Mouse (Mus musculus) left cerebral cortex, postnatal 25 days (tissue): ENCODE measurements around the gene Fkbpl. TPM values are rescaled to one million over a fixed set of nuclear protein-coding genes. Genes with fewer than 3 reads are reported as not detected.

ENCODE experiments used
- DNase-seq, 2 experiments: peaks; one replicate each; pipeline ENCODE4 v3.0.0; 2022; ENCODE audit warnings: low spot score in 2 of 2, mixed read lengths in 1 of 2
- intact Hi-C: fragments of 180-260 bp; cut with DNase I; formaldehyde crosslinking; loops from one replicate; pipeline ENCODE4 v1.15.1; 2025
- total RNA-seq, 2 experiments: library from RNA; stranded (reverse); gene quantifications; 2 replicates each; pipeline ENCODE4 v1.2.3; 2021

Gene Fkbpl
- total RNA-seq, 2 experiments from 2014 or later, result 12.0 to 17.0 TPM

DNA sequence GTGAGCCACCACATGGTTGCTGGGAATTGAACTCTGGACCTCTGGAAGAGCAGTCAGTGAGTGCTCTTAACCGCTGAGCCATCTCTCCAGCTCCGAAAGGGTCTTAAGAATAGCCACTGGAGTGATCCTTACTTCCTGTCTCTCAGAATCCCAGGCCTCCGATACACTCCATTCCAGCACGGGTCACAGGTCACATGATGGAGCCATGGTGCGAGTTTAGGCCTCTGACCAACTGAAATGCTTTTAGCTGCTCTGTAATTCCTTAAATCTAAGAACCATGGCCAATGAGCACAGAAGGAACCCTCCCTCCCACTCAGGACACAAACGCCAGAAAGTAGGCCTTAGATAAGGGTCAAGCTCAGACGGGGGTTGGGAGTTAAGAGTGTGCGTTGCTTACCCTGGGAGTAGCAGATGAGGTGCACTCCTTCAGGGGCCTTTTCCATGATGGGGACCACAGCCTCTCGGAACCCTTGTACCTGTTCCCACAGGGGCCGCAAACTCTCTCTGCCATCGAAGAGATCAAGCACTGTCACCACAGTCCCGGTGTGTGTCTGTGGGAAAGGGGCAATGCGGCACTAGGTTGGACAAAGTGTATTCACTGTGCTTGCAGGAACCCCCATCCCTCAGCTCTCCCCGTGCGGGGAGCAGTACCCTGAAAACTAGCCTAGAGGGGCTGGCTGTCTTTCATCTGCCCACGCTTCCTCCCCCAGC lies 18.3 kb upstream of the Fkbpl start:
- intact Hi-C loops, result loop anchor here (5.0 kb wide), 2 partner anchors 34 to 504 kb away; partner anchors contain the start of genes Brd2 and Pbx2

DNA sequence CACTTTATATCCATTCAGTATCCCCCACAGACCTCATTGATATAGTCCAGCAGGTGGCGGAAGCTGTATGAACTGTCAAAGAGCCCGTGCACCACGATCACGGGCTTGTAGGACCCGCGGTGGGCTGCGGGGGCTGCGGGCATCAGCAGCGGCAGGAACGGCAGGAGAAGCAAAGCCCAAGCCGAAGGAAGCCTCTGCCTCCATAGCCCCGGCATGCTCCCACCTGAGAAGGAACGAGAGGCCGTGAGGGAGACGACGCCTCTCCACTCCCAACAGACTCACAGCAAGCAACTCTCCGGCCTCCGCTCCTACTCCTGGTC lies 17.8 kb upstream of the Fkbpl start:
- intact Hi-C loops, result loop anchor here (5.0 kb wide), 2 partner anchors 34 to 504 kb away; partner anchors contain the start of genes Brd2 and Pbx2
- peak in 1 of 2 experiments; percentile 63 for DNase-seq

More for the DNA sequence above, 18.3 kb upstream of the Fkbpl start:
- no peak for DNase-seq

DNA sequence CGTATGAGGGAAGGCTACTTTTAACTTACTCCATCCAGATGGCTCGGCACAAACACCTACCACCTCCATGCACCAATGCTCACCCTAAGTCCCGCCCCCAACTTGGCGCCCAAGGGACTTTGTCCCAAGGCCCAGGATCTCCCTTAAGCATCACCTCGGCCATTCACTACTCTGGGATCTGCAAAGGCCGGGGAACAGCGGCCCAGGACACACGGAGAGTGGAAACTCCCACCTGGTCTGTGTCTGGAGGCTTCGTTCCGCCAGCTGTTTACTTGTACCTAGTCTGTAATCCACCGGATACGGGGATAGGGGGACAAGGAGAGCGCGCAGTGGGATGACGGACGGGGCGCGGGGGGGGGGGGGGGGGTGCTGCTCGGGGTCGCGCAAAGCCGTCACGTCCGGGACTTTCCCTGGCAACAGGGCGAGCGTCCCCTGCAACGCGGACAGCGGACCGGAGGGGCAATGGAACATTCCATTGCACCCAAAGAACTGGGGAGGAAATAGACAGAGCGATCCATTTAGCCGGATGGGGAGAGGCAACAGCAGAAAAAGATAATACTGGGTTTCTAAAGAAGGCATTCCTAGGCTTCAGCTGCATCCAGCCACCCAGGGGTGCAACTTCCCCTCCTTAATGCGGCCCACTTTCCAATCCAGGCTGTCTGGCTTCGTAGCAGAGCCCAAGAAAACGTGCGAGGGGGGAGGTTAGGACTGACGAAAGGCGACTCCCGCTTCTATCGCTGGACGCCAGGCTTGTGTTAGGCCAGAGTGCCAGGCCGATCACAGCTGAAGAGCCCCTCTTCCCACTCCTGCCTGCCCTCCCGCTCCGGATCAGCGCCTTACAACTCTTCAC lies 17.2 kb upstream of the Fkbpl start:
- peak; percentile 88 to 93 for DNase-seq
- intact Hi-C loops, result loop anchor here (5.0 kb wide), 2 partner anchors 35 to 505 kb away; partner anchors contain the start of genes Brd2 and Pbx2

DNA sequence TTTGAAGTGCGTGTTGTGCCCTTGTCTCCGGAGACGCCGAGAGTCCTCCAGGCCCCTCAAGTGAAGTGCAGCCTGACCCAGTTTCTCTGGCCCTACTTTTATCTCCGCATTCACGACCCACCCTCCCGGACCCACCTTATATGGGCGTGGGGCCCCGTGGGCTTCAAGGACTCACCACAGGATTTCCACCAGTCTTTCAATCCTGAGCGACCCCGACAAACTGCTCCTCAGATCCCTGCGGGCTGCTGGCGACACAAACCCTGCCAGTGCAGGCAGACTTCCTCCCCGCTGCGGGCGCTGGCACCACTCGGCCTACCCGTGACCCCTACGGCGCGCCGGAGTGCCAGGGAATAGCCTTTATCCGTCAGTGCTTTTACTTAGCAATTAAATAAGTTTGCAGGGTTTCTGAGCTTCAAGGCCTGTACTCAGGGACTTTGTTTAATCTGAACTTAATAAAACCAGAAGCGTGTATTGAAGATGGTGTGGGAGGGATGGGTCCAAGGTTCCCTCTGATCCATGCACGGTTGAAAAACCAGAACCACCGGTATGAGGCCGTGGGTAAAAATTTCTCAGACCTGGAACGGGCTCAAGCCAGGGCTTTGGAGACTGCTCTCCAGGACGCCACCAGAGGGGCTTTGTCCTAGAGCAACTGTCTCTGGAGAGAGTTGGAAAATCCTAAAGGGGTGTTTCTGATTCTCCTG lies 16.5 kb upstream of the Fkbpl start, which contains the start of gene Ppt2:
Ppt2 (minus strand) TSS at position 568 of the 701 bp plus-strand sequence.
- intact Hi-C loops, result loop anchor here (1.0 to 5.0 kb wide), 4 partner anchors 23 to 506 kb away; partner anchors contain the start of genes Brd2 and Pbx2
- DNase-seq, result no peak

DNA sequence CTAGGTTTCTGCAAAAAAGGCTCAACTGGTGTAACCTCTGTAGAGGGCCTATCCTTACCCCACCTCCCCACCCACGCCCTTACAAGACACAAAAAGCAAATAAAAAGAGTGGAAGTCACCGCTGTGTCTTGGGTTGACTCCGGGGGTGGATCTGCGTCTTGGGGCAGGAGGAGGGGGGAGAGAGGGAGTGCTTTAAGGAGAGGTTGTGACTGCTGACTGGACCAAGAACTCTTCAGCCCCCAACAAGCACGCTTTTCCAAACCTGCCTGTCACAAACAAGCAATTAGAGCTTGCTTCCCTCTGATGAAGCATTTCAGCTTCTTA lies 16.0 kb upstream of the Fkbpl start:
- intact Hi-C loops, result loop anchor here (1.0 to 5.0 kb wide), 4 partner anchors 23 to 506 kb away; partner anchors contain the start of genes Brd2 and Pbx2
- DNase-seq, result no peak

DNA sequence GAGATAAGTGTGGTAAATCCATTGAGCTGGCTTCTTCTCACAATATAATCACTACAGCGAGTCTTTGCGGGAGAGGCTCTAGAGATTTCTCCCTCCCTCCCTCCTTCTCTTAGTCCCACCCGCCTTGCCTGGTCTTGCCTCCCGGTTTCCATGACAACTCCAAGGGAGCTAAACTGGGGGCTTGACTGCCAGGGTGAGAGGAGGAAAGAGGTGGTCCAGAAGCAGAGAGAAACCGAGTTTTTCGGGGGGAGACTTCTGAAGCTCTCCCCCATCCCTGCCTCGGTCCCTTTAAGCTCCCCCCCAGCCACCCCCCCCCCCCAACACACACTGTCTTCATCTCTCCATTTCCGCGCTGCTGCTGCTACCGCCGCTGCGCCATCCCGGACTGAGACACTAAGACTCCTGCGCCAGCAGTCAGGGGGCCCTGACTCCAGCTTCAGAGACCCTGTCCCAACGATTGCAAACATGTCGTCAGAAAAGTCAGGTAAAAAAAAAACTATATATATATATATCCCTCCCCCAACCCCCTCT lies 15.3 kb upstream of the Fkbpl start, which contains the start of gene Prrt1:
Prrt1 (plus strand) TSS at position 313 of the 531 bp plus-strand sequence.
- intact Hi-C loops, result loop anchor here (2.0 to 5.0 kb wide), 3 partner anchors 37 to 507 kb away; partner anchors contain the start of genes Brd2 and Pbx2
- peak; percentile 70 to 90 for DNase-seq

DNA sequence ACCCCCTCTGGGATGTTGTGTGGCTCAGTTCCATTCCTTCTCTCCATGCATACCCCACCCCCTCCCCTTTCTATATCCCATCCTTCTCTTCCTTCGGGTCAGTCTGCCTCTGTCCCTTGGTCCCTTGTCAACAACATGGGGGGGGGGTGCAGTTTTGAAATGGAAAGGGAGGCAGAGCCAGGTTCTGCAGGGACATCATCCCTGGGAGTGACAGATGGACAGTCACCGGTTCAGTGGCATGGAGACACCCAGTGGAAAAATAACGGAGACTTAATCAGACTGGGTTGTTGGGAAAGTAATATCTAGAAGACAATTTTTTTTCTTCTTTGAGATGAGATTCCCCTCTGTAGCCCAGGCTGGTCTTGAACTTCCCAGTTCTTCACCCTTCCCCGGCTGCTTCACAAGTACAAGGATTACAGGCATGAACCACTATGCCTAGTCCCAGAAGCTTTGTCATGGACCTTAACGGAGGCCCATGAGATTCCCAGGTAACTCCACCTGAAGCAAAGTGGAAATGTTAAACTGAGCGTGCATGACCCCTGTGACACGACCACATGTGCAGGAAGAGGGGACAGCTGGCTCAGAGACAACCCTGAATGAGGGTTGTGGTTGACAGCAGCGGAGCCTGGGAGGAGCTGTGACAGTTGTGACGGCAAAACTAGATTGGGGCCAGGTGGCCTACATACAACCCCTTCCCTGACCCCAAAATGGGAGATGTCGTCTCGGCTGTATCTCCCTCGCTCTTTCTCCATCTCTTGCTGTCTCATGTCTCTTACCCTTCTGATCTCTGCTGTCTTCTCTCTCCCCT lies 14.6 kb upstream of the Fkbpl start:
- intact Hi-C loops, result loop anchor here (2.0 to 5.0 kb wide), 3 partner anchors 38 to 508 kb away; partner anchors contain the start of genes Brd2 and Pbx2
- DNase-seq, result no peak

DNA sequence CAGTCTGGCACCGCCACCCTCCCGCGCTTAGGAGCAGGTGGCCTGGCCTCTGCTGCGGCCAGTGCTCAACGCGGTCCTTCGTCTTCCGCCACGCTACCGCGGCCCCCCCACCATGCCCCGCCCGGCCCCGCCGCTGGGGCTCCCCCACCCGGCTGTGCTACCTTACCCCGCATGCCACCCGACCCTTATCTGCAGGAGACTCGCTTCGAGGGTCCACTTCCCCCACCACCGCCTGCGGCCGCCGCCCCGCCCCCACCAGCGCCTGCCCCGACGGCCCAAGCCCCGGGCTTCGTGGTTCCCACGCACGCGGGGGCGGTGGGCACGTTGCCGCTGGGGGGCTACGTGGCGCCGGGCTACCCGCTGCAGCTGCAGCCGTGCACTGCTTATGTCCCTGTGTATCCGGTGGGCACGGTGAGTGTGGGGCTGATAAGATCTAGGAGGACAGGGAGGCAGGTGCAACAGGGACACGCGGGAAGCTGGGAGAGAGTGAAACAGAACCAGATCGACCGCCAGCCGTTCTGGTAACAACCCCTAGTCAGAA lies 13.7 kb upstream of the Fkbpl start:
- intact Hi-C loops, result no loop called here
- no peak for DNase-seq

DNA sequence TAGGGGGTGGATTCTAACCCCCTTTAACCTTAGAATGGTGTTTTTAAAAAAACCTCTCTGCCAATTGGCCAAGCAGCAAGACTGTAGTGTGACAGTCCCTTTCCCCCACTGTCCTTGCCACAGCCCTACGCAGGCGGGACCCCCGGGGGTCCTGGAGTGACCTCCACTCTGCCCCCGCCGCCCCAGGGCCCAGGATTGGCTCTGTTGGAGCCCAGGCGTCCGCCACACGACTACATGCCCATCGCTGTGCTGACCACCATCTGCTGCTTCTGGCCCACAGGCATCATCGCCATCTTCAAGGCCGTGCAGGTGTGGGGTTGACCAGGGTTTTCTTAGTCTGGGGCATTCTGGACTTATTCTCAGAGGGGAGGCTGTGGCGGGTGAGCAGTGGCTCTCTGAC lies 12.9 kb upstream of the Fkbpl start:
- no peak for DNase-seq
- intact Hi-C loops, result no loop called here

DNA sequence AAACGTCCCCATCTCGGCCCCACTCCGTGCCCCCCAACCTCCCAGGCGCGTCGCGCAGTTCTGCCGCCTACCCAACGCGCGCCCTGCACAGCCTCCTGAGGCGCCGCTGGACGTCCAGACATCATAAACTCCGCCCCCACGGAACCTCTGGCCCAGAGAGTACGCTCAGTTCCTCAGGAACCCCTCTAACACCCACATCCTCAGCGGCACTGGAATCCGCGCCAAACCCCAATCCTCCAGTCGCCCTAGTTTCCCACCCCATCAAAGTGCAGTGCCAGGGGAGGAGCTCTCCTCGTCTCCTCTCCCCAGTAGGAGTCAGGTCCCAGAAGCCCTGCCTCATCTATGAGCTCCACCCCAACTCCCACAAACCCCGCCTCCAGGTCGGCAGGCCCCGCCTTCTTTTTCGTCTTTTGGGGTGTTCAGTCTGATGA lies 12.3 kb upstream of the Fkbpl start:
- DNase-seq, result peak; percentile 83 to 96
- intact Hi-C loops, result no loop called here

DNA sequence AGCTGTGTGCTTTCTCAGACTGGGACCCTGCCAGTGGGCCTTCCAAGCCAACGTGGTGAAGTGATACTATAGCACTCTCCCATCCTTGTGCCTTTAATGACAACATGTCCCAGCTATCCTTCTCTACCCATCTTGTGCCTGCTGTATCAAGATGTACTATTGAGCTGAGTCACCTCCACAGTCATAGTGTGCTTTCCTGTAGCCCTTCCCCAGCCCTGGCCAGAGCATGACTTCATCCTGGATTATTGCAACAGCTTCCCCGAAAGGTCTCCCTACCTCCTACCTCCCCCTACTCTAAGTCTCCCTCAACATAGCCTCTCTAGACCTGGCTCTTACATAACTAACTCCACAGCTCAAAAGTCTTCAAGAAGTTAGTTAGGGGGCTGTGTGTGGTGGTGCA lies 8.9 kb upstream of the Fkbpl start:
- intact Hi-C loops, result no loop called here
- no peak for DNase-seq

DNA sequence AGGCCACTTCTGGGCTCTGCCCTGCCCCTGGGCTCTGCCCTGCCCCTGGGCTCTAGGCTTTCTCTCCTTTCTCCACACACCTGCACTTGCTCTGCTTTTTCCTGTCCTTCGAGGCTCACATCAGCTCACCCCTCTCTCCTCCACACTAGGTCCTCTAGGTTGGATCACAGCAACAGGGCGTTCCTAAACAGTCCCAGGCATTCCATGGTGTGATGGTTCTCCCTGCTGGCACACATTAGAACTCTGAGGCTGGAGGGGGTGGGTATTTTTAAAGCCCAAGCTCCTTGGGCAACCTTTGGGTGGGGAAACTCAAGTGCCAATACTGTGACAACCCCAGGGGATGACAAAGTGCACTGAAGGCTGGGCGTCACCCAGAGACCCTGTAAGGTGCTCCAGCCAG lies 7.1 kb upstream of the Fkbpl start:
- intact Hi-C loops, result no loop called here

DNA sequence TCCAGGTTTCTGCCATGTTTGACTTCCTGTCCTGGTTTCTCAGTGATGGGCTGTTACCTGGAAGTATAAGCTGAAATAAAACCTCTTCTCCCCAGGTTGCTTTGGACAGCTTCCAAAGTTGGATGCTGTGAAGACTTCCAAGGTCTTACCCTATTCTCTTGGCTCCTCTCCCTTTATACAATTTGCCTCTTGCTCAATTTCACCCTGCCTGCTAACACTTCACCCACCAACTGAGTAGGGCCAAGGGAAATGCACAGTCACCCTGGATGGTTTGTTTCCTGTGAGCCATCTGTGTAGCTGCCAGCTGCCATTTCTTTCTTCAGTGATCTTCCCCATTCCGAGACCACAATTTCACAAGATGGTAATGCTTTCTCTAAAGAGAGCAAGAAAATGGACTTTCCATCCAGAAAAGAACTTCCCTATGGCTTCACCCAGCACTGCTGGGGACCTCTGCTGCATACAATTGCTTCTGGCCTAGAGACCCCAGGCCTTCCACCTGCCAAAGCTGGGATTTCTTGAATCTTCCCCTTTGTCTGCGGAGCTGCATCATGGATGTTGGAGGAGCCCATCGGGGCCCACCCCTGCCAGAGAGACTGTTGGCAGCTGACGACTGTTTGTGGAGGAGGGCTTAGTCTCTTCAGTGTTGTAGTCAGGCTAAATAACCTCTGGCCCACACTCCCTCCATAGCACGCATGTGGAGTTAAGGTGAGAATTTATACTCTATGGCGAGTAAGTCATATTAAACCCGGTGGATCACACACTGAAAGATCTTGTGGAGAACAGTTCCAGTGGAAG lies 4.9 kb upstream of the Fkbpl start:
- intact Hi-C loops, result no loop called here
- DNase-seq, result no peak

More for the DNA sequence above, 7.1 kb upstream of the Fkbpl start:
- DNase-seq, result no peak

DNA sequence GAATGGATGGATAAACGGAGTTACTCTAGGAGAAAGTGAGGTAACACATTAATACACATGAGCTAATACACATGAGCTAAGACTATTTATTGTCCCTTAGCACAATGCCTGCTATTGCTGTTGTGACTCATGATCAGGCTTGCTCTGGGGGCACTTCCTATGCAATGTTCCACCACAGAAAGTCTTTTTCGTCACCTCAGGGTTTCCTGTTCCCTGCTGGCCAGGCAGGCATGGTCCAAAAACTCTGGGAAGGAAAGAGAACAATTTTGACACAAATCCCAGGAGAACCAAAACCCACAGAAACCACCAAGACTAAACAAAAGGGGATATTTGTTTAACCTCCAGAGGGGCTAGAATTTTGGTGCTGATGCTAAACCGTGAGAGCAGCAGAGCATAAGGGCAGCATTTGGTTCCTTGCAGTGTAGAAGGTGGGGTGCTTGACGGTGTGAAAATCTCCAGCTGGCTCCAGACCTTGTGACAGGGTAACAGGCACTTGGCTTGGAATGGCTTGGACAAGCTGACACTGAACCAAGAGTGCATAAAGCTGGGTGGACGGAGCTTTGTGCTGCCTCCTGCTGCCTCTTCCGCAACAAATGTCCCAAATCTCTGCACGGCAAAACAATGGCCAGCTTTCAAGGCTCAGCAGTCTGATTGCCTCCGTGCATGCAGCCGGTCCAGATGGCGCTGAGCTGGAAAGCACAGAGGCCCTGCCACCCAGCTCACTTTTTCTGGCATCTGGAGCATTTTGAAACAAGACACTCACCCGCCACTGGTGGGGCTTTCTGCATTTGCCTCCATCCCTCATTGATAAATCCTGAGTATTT lies 3.6 kb upstream of the Fkbpl start:
- DNase-seq, result peak; percentile 21 to 59
- intact Hi-C loops, result no loop called here

DNA sequence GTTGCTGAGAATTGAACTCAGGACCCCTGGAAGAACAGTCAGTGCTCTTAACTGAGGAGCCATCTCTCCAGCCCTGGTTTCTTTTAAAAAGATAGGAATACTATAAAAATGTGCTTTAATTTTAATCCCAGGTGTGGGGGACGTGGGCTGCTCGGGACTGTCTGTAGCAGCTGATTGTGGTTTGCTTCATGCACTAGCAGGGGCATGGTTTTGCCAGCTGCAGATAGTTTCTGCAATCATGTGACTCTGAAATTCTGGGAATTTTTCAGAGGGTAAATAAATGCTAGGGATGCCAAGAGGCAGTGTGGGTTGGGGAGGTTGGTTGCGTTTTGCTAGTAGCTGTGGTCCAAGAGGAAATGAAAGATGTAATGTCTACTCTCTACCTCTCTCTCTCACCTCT lies 2.6 kb upstream of the Fkbpl start:
- intact Hi-C loops, result no loop called here
- no peak for DNase-seq

DNA sequence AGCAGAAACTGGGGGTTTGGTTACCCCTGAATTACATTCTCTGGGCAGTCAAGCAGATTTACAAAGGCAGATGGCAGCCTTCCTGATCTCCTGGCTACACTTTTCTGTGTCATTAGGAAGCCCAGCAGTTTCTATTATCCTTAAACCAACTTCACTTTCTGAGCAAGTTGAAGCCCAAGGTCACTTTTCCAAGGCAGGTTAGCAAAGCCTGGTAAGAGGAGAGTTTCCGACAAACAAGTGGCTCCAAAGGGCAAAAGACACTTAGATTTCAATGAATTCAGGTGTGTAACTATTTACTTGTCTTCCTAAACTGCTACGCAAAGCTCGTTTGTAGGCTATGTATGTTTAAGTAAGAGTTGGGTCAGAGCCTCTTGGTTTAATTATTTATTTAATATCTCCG lies 1.2 kb upstream of the Fkbpl start:
- intact Hi-C loops, result no loop called here
- no peak for DNase-seq

DNA sequence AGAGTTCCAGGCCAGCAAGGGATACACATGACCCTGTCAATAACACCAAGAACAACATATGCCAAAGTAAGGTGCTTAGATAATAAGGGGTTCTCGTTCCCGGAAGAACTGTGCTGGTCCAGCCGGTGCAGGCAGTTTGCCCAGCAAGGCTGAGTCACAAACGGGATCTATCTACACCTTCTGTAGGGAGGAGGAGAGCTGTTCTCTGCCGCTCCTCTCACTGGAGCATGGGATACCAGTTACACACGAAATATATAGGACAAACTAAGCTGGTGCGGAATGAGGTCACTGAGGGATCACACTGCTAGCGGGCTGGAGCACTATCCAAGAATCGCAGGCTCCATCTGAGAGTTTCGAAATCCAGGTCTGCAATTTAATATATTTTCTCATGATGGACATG lies 620 bp upstream of the Fkbpl start:
- intact Hi-C loops, result no loop called here
- DNase-seq, result peak; percentile 28 to 80
